In genomic region chr3:136864306-136864705, GRCm38 (mm10) we compare ENCODE assay signal across 25 mouse cellular contexts.
DNase-seq lines count a peak whose midpoint lies in the region; ATAC-seq and TF ChIP-seq lines count a peak whose summit lies in the region.
"Had no signal": no experiment of that assay in that cellular context is flagged by ENCODE, and none has a peak within 500 bp of the region (broad histone marks: within the 10 kb centered on the region; RNA-seq: fewer than 3 reads in every experiment).

No protein-coding gene starts in this region.

- H3K36me3 ChIP-seq in forebrain, embryonic 13.5 days (ENCODE audit: poor library complexity, severe bottlenecking): no peaks in the 10 kb centered on the region
- H3K36me3 ChIP-seq in forebrain, postnatal 0 days (ENCODE audit: insufficient read depth): no peaks in the 10 kb centered on the region
- no peaks in the 10 kb centered on the region for H3K36me3 ChIP-seq in midbrain, embryonic 13.5 days
- no peaks in the 10 kb centered on the region for H3K36me3 ChIP-seq in midbrain, embryonic 14.5 days (ENCODE audit: control insufficient read depth, insufficient read depth, low read length)
- H3K36me3 ChIP-seq in neural tube, embryonic 13.5 days: no peaks in the 10 kb centered on the region
- no peaks in the 10 kb centered on the region for H3K36me3 ChIP-seq in neural tube, embryonic 15.5 days
- H3K36me3 ChIP-seq: embryonic facial prominence, embryonic 10.5 days; embryonic facial prominence, embryonic 12.5 days; forebrain, embryonic 12.5 days had no signal

- H3K9me3 ChIP-seq in forebrain, embryonic 13.5 days (replicated peaks): no peaks in the 10 kb centered on the region
- no peaks in the 10 kb centered on the region for H3K9me3 ChIP-seq in forebrain, postnatal 0 days (ENCODE audit: low read length)
- no peaks in the 10 kb centered on the region for H3K9me3 ChIP-seq in midbrain, embryonic 13.5 days
- H3K9me3 ChIP-seq in midbrain, embryonic 14.5 days (ENCODE audit: control insufficient read depth, low read length): no peaks in the 10 kb centered on the region
- H3K9me3 ChIP-seq in neural tube, embryonic 13.5 days: no peaks in the 10 kb centered on the region
- H3K9me3 ChIP-seq in neural tube, embryonic 15.5 days (replicated peaks): no peaks in the 10 kb centered on the region
- H3K9me3 ChIP-seq: embryonic facial prominence, embryonic 10.5 days; embryonic facial prominence, embryonic 12.5 days; forebrain, embryonic 12.5 days; G1E had no signal

- H3K27ac ChIP-seq in forebrain, embryonic 13.5 days: no peak overlapping the region
- H3K27ac ChIP-seq in forebrain, postnatal 0 days (ENCODE audit: low read depth, low read length): no peak overlapping the region
- no peak overlapping the region for H3K27ac ChIP-seq in midbrain, embryonic 13.5 days
- H3K27ac ChIP-seq in midbrain, embryonic 14.5 days (replicated peaks; ENCODE audit: low read depth, low read length): no peak overlapping the region
- no peak overlapping the region for H3K27ac ChIP-seq in neural tube, embryonic 13.5 days (replicated peaks)
- H3K27ac ChIP-seq in neural tube, embryonic 15.5 days (replicated peaks): no peak overlapping the region
- H3K27ac ChIP-seq: embryonic facial prominence, embryonic 10.5 days; embryonic facial prominence, embryonic 12.5 days; forebrain, embryonic 12.5 days had no signal

- no peaks in the 10 kb centered on the region for H3K4me1 ChIP-seq in forebrain, embryonic 13.5 days
- H3K4me1 ChIP-seq in forebrain, postnatal 0 days (ENCODE audit: insufficient read depth): no peaks in the 10 kb centered on the region
- H3K4me1 ChIP-seq in midbrain, embryonic 13.5 days (replicated peaks): peaks cover 5% of the 10 kb centered on the region; the same call in 1 of the 2 replicates
- no peaks in the 10 kb centered on the region for H3K4me1 ChIP-seq in midbrain, embryonic 14.5 days (ENCODE audit: control insufficient read depth, insufficient read depth, low read length)
- peaks cover 3% of the 10 kb centered on the region; the same call in 1 of the 2 replicates for H3K4me1 ChIP-seq in neural tube, embryonic 13.5 days (replicated peaks)
- H3K4me1 ChIP-seq in neural tube, embryonic 15.5 days: no peaks in the 10 kb centered on the region
- H3K4me1 ChIP-seq: embryonic facial prominence, embryonic 10.5 days; forebrain, embryonic 12.5 days had no signal

- DNase-seq in forebrain, postnatal 0 days: no peak
- DNase-seq in heart, adult 11 months: peak; percentile 49
- no peak for DNase-seq in heart, postnatal 4 days
- no peak for DNase-seq in midbrain, embryonic 14.5 days
- DNase-seq: adrenal gland, adult 8-10 months; adrenal gland, postnatal 14 days; adrenal gland, postnatal 36 days; B cell, adult 2 months; cerebellum, adult 11-12 months; cerebellum, adult 2 months; cerebellum, adult 9-10 months; cerebellum, postnatal 25 days had no signal

- peak; percentile 36; the same call in 1 of the 2 replicates for ATAC-seq in forebrain, embryonic 13.5 days
- ATAC-seq in forebrain, postnatal 0 days: no peak
- peak; percentile 50; the same call in 1 of the 2 replicates for ATAC-seq in midbrain, embryonic 13.5 days
- ATAC-seq in midbrain, embryonic 14.5 days (ENCODE audit: low FRiP score, low TSS enrichment): no peak
- peak; percentile 40; the same call in 1 of the 2 replicates for ATAC-seq in neural tube, embryonic 13.5 days (ENCODE audit: low read depth)
- no peak for ATAC-seq in neural tube, embryonic 15.5 days (ENCODE audit: low FRiP score)
- ATAC-seq: activated CD4-positive, CD25-positive, alpha-beta regulatory T cell, adult 4 months; CD4-positive, CD25-positive, alpha-beta regulatory T cell, adult 4 months; forebrain, embryonic 16.5 days; Patski had no signal

- H3K4me3 ChIP-seq in forebrain, embryonic 13.5 days: no peak overlapping the region
- no peak overlapping the region for H3K4me3 ChIP-seq in forebrain, postnatal 0 days (ENCODE audit: low read depth, low read length)
- no peak overlapping the region for H3K4me3 ChIP-seq in midbrain, embryonic 13.5 days (replicated peaks)
- H3K4me3 ChIP-seq in midbrain, embryonic 14.5 days (replicated peaks; ENCODE audit: low read depth, low read length): no peak overlapping the region
- no peak overlapping the region for H3K4me3 ChIP-seq in neural tube, embryonic 13.5 days
- H3K4me3 ChIP-seq in neural tube, embryonic 15.5 days (replicated peaks): no peak overlapping the region
- H3K4me3 ChIP-seq: embryonic facial prominence, embryonic 10.5 days; embryonic facial prominence, embryonic 12.5 days; forebrain, embryonic 12.5 days had no signal

- no peak overlapping the region for H3K9ac ChIP-seq in forebrain, embryonic 13.5 days
- H3K9ac ChIP-seq in forebrain, postnatal 0 days: no peak overlapping the region
- no peak overlapping the region for H3K9ac ChIP-seq in midbrain, embryonic 13.5 days (replicated peaks)
- H3K9ac ChIP-seq in midbrain, embryonic 14.5 days (replicated peaks; ENCODE audit: low read length): no peak overlapping the region
- H3K9ac ChIP-seq in neural tube, embryonic 13.5 days: no peak overlapping the region
- no peak overlapping the region for H3K9ac ChIP-seq in neural tube, embryonic 15.5 days (replicated peaks)
- H3K9ac ChIP-seq: embryonic facial prominence, embryonic 12.5 days; forebrain, embryonic 12.5 days had no signal

- TF ChIP-seq CTCF in forebrain, postnatal 0 days (IDR thresholded peaks at IDR 0.05; ENCODE audit: low read depth): no peak

- no peak overlapping the region for H3K4me2 ChIP-seq in forebrain, embryonic 13.5 days
- no peak overlapping the region for H3K4me2 ChIP-seq in forebrain, postnatal 0 days (ENCODE audit: low read depth)
- H3K4me2 ChIP-seq in midbrain, embryonic 13.5 days (replicated peaks): no peak overlapping the region
- no peak overlapping the region for H3K4me2 ChIP-seq in midbrain, embryonic 14.5 days (ENCODE audit: low read length)
- H3K4me2 ChIP-seq in neural tube, embryonic 13.5 days: no peak overlapping the region
- no peak overlapping the region for H3K4me2 ChIP-seq in neural tube, embryonic 15.5 days
- H3K4me2 ChIP-seq: embryonic facial prominence, embryonic 12.5 days; forebrain, embryonic 12.5 days had no signal

- no peaks in the 10 kb centered on the region for H3K27me3 ChIP-seq in forebrain, embryonic 13.5 days
- H3K27me3 ChIP-seq in forebrain, postnatal 0 days (ENCODE audit: insufficient read depth, low read length): no peaks in the 10 kb centered on the region
- no peaks in the 10 kb centered on the region for H3K27me3 ChIP-seq in midbrain, embryonic 13.5 days
- no peaks in the 10 kb centered on the region for H3K27me3 ChIP-seq in midbrain, embryonic 14.5 days (ENCODE audit: control insufficient read depth, insufficient read depth, low read length)
- no peaks in the 10 kb centered on the region for H3K27me3 ChIP-seq in neural tube, embryonic 13.5 days
- no peaks in the 10 kb centered on the region for H3K27me3 ChIP-seq in neural tube, embryonic 15.5 days (replicated peaks)
- H3K27me3 ChIP-seq: CH12.LX; embryonic facial prominence, embryonic 12.5 days; forebrain, embryonic 12.5 days; Patski had no signal

Comparison
In these comparisons a context has a peak if more than half of its experiments do, and no peak if none do; other contexts are left out.
1. ATAC-seq: peak in forebrain, embryonic 13.5 days (single experiment), midbrain, embryonic 13.5 days (single experiment) and neural tube, embryonic 13.5 days (single experiment); none in forebrain, postnatal 0 days (single experiment), midbrain, embryonic 14.5 days (single experiment) and neural tube, embryonic 15.5 days (single experiment).